Mouse (Mus musculus) B cell, adult (primary cell): Measurements from ENCODE around the gene Vwc2l. TPM values are rescaled to one million over a fixed set of nuclear protein-coding genes. Genes with fewer than 3 reads are reported as not detected.

Source experiments
- total RNA-seq: library from RNA; stranded (reverse); gene quantifications from 4 replicates; pipeline ENCODE4 v1.2.4, GENCODE M21; 2023; ENCODE audit not compliant: inconsistent age

Gene Vwc2l
- total RNA-seq, result not detected in 4 replicates

GRCm38 (mm10) chr1:70725655-70726066, at the start of gene Vwc2l:
Gene Vwc2l (plus strand): TSS chr1:70725715.

